Mouse (Mus musculus) mature B cell (primary cell): Measurements from ENCODE around the gene Zfp704.

Experiments
- in situ Hi-C: fragments of 300-500 bp; cut with MboI; formaldehyde crosslinking; loops from 2 replicates; pipeline ENCODE4 v1.14.3; 2019

Zfp704 gene

DNA sequence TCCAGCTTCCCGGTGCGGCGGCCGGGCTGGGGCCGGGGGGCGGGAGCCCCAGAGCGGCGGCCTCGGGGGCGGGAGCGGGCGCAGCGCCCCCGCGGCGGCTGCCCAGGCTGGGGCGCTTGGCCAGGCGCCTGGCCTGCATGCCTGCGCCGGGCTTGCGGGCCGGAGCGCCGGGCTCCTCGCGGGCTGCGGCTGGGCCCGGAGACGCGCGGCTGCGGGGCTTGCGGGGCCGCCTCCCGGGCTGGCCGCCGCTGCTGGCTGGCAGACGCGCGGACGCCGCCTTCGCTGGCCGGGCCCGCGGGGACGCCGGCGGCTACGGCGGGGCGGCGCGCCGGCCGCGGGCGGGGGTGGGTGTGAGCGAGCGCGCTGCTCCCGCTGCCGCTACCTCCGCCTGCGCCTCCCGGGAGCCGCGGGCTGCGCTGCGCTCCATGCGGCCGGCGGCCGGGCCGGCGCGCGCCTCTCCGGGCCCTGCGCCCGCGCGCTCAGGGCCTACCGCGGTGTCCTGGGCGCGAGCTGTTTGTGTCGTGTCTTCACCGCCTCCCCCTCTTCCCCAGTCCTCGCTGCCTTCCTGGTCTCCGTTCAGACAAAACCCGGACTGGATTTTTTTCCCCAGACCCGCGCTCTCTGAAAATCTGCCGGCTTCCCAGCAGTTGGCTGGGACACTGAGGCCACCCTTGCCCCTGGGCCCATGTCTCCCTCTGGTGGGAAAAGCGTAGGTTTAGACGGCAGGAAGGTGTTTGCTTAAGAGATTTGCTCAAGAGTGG lies at the start of gene Zfp704:
TSS of gene Zfp704 (minus strand) at position 505 of the 761 bp plus-strand sequence.
- in situ Hi-C loops = no loop called here

DNA sequence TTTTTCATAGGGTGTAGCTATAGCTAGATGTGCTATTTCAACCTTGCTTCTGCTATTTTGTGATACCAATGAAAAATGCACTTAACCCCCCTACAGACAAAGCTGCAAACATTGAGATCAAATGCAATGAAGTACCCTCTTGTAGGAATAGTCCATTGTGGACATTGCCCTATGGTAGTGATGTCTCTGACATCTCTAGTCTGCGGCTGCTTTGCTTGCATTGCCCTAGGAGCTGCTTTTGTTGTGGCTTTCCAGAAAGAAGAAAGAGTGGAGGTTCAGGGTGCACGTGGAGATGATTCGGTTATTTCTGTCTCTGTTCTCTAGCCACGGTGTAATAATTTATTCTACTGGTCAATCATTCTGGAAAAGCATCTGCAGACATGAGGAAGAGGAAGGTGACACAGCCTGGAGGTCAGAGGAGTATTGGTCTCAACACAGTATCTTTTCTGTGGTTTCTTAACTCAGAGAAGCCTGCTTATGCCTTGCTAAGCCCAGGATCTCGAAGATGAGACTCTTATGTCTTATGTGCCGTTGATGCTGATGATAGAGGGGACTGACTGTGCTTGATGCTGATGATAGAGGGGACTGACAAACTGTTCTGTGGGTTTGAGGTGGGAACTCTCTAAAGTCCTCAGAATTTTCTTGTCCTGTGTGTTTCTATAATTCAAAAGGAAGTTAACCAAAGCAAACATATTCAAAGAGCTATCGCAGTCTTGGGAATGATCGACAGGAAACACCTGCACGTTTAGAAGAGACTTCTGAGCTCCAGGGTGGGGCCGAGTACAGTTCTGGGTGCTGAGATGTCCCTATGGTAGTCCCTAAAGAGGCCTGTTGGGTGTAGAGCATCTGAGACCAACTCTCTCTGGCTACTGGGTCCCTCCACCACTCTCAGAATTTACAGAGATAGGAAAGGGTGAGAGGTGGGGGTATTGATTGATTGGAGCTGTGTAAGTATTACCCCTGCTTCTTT lies 23.4 kb upstream of the Zfp704 start:
- in situ Hi-C loops = no loop called here

DNA sequence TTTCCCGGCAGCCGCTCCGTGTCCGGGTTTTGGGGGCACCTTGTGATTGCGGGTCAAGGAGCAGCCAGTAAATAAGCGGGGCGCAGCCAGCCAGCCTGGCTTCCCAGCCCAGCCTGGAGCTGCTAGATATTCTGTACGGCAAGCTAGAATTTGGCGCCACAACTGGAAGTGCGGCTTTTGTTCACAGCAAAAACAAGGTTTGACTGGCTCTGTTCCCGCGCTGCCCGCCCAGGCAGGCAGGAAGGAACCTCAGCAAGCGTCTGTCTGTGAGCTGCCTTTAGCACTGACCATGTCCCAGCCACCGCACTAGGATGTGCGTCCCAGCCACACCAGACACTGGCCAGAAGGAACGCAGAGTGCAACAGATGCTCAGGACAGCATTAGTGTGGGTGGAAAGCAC lies 20.1 kb upstream of the Zfp704 start:
- in situ Hi-C loops = no loop called here

DNA sequence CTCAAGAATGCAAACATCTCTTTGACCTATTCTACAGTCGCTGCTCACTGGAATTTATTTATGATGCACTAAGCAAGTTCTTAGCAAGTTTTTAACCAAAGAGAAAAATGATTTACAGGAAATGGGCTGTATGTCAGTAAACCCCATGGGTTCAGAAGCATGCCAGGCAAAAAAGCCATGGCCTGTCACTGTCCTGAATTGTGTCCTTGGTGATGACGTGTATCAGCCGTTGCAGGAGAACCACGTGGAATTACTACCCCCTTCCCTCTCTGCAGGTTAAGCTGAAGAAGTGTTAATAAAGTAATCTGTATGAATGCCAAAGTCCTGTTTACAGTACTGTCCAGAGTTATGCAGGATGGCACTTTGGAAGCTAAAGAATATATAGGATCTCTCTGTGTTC lies 18.2 kb upstream of the Zfp704 start:
- in situ Hi-C loops = no loop called here

DNA sequence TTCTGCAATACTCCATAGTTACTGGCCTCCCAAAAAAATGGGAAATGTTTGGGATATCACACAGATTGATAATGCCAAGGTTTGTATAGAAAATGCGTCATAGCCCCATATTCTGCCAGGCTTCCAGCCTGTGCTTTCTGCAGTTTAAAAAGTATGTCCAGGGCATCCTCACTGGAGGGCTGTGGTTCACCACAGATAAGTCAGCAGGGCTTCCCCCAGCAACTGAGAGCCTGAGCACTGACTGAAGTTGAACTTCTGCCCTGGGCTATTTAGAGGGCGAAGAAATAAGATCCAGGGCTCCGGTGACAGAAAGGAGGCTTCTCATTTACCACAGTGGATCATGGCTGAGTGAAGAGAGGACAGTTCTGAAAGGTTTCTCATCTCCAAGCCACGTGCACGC lies 16.3 kb upstream of the Zfp704 start:
- in situ Hi-C loops = no loop called here

DNA sequence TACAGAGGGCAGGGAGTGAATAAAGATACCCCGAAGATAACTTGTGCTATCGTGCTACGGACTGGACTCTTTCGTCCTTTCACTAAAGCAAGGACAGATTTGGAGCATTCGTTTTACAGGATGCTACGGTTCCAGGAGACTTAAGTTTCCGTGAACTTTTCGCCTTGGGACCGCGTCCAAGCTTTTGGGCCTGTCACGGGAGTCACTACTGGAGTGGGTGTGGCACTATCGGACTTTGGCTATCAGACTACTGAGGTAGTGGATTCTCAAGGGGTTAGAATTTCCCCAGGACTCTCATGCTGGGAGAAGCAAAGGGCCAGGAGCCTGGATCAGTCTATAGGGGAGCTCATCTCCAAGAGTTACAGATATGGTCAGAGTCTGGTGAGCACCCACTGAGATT lies 10.7 kb upstream of the Zfp704 start:
- in situ Hi-C loops = no loop called here

DNA sequence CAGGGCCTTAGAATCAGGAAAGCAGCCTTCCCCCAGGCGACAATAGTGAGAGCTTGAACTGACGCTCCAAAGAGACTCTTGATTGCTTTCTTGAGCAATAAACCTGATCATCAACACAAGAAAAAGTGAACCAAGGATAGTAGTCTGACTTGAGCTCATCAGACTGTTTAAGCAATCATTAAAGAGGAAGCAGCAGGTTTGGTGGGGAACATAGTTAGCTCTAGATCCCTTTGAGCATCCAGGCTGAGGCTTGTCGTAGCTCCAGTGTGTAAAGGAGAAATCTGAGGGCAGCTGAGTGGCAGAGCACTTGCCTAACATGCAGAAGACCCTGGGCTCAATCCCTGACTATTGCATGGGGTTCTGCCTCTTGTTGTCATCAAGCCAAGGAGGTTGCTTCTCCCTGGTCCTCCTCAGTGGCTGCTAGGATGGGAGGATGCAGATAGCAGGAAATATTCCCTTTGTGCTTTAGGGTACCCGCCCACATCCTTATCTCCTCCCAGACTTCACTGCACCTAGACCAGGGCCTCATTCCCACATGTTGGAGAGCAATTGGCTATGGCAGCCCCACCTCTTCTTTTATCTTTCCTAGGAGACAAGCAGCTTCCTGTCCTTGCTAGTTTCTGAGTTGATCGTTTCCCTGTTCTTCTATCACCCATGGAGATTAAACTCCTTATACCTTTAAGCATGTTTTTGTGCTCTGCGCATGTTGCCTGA lies 9.8 kb upstream of the Zfp704 start:
- in situ Hi-C loops = no loop called here

DNA sequence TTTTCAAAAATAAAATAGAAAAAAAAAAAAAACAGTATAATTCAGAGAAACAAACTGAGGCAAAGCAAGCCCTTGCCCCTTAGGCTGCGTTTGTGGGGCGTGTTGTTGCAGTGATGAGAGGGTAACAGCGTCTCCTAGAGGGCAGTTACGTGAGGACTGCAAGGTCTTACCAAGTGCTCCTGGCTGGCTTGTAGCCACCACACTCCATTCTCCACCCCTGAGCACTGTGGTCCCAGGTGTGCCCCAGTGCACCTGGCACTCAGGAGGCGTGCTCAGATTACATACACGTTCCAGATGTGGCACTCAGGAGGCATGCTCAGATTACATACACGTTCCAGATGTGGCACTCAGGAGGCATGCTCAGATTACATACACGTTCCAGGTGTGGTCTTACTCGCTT lies 7.2 kb upstream of the Zfp704 start:
- in situ Hi-C loops = no loop called here

DNA sequence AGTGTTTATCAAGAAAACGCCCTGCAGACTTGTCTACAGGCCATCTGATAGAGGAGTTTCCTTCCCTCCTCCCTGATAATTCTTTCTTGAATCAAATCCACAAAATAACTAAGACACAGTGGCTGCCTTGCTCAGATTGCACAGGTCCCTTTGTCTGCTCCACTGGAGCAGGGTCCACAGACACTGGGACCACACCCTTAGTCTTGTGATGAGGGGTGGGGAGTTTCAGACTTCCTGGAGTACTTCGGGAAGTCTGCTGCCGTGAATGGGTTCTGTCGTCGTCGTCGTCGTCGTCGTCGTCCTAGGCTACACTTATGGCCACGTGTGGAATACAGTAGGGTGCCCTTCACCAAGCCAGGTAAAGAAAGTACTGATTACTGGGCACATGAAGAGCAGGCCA lies 4.8 kb upstream of the Zfp704 start:
- in situ Hi-C loops = no loop called here

DNA sequence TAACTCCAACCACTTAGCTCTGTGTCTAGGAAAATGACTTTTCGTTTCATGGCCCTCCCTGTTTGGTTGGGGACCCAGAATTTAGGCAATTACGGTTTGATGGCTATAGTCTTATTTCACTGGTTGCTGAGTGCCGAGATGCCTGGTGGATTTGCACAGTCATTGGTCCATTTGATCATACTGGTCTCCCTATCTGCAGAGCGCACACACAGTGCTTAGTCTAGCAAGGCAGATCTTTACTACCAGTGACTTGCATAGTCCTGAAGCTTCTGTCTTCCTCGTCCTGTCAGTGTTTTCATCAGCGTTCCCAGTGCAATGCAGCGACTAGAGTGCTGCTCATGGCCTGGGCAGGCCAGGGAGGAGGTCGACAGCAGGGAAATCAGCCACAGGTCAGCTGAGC lies 4.1 kb upstream of the Zfp704 start:
- in situ Hi-C loops = no loop called here

DNA sequence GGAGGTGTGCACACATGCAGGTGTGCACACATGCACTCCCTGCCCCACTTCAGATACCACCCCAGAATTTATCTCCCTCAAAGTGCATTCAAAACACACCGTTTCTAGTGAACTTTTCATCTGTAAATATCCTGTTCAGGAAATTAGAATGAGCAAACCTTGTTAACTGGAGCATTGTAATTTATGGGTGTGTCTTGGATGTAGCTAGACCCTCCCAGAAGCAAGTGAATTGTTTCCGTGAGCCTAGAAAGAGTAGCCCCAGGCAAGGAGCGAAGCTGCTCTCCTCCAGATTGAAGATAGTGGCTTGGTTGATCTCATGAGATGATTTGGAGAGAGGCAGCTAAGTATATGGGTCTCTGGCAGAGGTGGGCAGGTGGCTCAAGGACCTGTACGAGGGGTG lies 1.3 kb upstream of the Zfp704 start:
- in situ Hi-C loops = no loop called here

DNA sequence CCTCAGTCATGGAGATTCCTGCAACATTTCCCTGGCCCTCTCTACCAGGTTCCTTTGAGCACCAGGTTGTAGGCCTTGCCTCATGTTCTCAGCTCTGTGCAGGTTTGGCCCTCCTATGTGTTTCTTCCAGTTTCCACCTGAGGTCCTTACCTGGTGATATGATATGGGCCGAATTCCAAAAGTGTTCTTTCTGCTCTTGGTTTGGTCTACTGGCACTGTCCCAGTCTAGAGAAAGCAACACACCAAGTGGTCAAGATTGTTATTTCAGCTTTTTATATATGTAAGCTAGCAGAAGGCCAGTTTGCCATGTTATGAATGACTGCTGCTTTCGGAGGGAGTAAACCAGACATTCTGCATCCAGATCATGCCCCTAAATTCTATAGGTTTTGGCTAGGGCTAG lies 541 bp upstream of the Zfp704 start:
- in situ Hi-C loops = no loop called here

DNA sequence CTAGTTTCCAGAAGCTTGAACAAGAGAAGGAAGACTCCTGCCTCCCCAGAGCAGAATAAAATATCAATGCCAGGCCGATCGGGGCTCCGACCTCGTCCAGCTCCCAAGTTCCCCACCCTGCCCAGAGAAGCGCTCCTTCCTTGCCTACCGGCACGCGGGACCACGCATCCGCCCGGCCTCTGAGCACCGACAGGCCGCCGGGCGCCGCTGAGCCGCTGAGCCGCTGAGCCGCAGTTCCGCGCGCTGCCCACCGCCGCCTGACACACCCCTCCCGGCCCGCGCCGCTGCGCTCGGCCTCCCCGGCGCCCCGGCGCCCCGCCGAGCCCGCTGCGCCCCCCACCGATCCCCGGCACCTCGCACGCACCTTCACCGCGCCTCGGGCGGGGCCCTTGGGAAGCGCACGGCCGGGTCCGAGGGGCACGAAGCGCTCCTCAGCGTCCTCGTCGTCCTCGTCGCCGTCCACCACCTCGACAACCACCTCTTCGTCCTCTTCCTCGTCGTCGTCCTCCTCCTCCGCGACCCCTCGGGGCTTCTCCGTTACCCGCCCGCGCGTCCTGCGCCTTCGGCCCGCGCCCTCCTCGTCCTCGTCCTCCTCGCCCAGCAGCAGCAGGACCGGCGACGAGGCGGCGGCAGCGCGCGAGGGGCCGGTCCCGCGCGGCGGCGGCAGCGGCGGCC lies 842 bp downstream of the Zfp704 start:
- in situ Hi-C loops = no loop called here

DNA sequence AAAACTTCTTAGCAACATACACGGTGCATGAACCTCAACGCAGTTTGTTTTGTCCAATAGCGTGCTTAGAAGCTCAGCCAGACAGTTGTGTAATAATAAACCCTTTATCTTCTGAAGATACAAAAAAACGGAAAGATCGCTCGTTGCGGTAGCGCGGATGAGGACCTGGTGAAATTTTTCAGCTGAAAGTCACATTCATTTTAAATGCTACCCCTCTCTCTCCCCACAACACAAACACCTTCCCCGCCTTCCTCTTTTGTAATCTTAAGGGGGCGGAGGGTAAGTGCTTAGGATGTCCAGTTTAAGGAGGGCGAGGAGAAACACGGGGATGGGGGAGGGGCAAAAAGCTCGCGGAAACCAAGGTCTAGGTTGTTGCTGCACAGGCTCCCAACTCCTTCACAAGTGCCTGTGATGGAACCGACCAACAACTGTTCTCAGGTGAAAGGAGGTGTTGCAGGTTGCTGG lies 1.4 kb downstream of the Zfp704 start:
- in situ Hi-C loops = no loop called here

DNA sequence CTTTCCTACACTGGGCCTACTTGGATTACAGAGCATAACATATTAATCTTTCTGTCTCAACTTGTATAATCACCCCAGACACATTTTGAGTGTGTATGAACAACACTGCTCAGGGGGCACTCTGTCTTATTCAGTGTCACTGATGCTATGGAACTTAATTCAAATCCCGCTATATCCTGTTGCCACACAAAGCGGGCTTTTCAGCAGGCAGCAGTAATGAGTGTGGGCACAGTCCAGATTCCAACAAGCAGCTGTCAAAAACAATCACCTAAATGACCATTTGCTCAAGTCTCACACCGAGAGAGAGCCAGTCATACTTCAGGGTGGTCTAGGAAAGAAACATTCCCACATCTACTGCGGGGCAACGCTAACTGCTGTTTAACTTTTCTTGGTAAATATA lies 2.2 kb downstream of the Zfp704 start:
- in situ Hi-C loops = no loop called here

DNA sequence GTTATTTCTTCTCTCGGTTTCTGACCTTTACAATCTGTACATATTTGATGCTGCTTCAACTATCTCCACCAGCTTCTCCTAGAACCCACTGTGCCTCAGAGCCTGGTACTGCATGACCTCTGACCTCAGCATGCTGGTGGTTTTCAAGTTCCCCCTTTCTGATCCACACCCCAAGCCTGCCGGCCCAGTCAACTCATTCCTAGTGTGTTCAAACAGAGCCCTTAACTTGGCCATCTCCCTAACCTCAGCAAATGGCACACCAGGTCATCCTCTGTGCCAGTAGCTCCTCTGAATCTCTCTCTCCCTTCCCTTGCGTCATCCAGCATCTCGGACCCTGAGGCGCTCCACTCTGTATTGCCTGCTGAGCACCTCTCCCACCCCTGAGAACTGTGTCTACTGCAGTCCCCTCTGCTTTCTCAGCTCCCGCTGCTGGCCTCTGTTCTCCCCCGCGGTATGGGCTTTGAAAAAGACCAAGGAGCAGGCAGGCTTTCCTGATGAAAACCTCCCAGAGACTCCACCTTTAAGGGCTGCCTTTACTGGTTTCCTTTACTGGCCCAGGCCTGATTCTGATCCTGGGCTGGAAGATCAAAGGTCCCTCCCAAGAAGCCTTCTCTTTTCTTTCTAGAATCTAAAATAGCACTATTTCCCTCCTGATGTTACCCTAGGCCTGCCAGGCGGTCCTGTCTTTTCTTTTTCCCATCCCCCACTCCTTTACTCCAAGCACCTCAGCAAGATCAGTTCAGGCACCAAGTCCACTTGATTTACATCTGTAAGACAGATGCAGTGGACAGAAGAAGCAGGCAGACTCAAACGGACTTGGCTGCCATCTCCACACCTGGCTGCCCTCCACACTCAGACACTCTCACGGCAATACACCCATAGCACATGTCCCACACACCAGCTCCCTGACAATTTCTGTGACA lies 3.8 kb downstream of the Zfp704 start:
- in situ Hi-C loops = no loop called here

DNA sequence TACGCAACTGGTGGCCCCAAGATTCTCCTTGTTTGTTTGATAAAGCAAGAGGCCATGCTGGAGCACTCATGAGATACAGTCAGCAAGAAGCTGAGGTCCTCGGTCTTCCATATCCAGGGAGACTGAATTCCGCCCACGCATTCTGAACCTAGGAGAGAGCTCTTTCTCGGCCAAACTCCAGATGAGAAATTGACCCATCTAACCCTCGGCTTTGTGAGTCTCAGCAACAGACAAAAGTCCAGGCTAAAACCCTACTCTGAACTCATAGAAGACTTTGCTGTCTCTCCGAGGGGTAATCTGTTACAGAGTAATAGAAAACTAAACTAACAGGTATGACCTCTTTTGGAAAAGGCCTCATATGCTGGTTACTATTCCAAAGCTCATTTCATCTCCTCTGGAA lies 4.9 kb downstream of the Zfp704 start:
- in situ Hi-C loops = no loop called here

DNA sequence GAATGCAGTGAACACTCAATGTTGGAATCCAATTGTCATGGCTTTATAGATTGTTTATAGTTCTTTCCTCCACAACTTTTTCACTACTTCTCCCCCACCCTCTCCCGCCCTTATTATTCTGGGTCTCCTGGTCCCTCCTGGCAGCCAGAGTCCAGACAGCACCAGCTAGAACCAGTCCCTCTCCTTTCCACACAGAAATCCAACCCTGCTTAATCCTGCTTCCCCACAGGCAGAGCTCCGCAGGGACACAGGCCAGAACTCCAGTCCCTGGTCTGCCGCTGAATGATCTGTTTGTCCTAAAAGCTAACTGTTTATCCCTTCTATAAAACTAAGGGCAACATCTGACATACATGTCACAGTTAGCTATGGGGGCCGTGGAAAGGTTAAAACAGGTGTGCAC lies 6.0 kb downstream of the Zfp704 start:
- in situ Hi-C loops = no loop called here

DNA sequence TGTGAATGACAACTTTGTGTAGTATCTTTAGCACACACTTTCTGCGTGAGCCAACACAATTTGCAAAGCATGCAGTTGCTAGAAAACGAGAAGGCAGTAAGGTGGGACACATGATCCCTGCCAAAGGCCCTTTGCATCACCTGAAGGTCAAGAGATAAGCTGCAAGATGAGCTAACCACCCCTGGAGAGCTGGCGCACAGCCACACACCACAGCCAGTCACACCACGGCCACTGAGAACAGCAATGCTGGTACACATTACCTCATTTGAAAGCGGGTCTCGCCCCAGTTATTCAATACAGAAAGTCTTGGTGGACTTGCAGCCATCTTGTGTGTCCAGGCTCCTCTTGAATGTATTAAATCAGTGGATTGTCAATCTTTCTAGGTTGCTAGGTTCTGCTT lies 9.3 kb downstream of the Zfp704 start:
- in situ Hi-C loops = no loop called here

DNA sequence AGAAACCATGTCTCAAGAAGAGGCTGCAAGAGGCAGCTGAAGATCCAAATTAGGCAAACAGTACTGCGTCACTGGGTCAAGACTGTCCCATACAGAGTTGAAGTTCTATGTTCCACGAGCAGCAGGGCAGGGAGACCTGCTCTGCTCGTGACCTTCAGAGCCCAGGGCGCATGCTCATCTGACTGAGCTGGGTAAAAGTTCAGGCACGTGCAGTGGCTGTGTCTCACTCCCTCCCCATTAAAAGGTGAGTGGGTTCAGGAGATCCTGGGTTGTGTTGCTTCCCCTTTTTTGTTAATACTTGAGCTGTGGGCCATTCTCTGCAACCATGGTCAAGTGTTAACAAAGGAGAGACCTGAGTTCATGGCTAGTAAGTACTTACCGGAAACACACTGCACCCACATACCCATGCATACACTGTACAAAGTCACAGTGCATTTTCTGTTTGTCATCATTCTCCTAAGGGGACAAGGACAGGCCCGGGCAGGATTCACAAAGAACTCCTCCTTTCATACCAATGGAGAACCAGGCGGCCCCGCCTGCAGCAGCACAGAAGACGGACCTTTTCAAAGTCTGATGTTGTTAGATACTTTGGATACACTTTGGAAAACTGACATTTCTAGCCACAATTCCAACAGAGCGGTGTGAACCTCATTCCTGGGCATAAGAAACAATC lies 10.0 kb downstream of the Zfp704 start:
- in situ Hi-C loops = no loop called here
